In genomic region chr6:41119176-41119575, GRCm38 (mm10) we compare ENCODE assay signal across 19 mouse cellular contexts.
DNase-seq lines count a peak whose midpoint lies in the region; ATAC-seq and TF ChIP-seq lines count a peak whose summit lies in the region.
"Had no signal": no experiment of that assay in that cellular context is flagged by ENCODE, and none has a peak within 500 bp of the region (broad histone marks: within the 10 kb centered on the region; RNA-seq: fewer than 3 reads in every experiment).

No protein-coding gene starts in this region.

- no peak for DNase-seq in heart, adult 11 months
- no peak for DNase-seq in thymus, adult 2 months
- no peak for DNase-seq in thymus, postnatal 10 days (ENCODE audit: low spot score in 2 of 2)
- DNase-seq in liver, embryonic 14.5 days (ENCODE audit: low read depth in 3 of 3, low spot score in 3 of 3) = no peak
- no peak for DNase-seq in right cerebral cortex, postnatal 36 days (ENCODE audit: low spot score in 2 of 2)
- DNase-seq in embryonic facial prominence, embryonic 10.5 days (ENCODE audit: low spot score) = no peak
- DNase-seq: adrenal gland, postnatal 10 days; cerebellum, adult 18-20 months; cerebellum, postnatal 25 days; embryo, embryonic 11 days; kidney, adult 18-20 months; kidney, postnatal 10 days; lung, embryonic 14.5 days; right cerebral cortex, adult 18-20 months had no signal

- H3K27me3 ChIP-seq in heart, embryonic 16.5 days (ENCODE audit: control insufficient read depth, insufficient read depth, low read length) = no peaks in the 10 kb centered on the region
- H3K27me3 ChIP-seq in thymus, adult 2 months (ENCODE audit: control insufficient read depth, insufficient read depth, low read length) = no peaks in the 10 kb centered on the region
- H3K27me3 ChIP-seq in liver, embryonic 14.5 days (ENCODE audit: control insufficient read depth, insufficient read depth, low read length) = no peaks in the 10 kb centered on the region
- no peaks in the 10 kb centered on the region for H3K27me3 ChIP-seq in embryonic facial prominence, embryonic 10.5 days (replicated peaks; ENCODE audit: low read depth, poor library complexity, severe bottlenecking)
- H3K27me3 ChIP-seq: forebrain, embryonic 15.5 days; hindbrain, embryonic 13.5 days had no signal

- H3K9me3 ChIP-seq in heart, embryonic 16.5 days (replicated peaks; ENCODE audit: control insufficient read depth, low read length) = no peaks in the 10 kb centered on the region
- no peaks in the 10 kb centered on the region for H3K9me3 ChIP-seq in liver, embryonic 14.5 days (ENCODE audit: control insufficient read depth, low read length)
- no peaks in the 10 kb centered on the region for H3K9me3 ChIP-seq in embryonic facial prominence, embryonic 10.5 days
- H3K9me3 ChIP-seq: forebrain, embryonic 15.5 days; hindbrain, embryonic 13.5 days; midbrain, embryonic 10.5 days had no signal

- no peak for TF ChIP-seq EP300 in liver, embryonic 14.5 days (IDR thresholded peaks at IDR 0.05; ENCODE audit: low read depth)

- WGBS in heart, embryonic 16.5 days = 73% methylated on average over 2 of the region's 2 CpGs
- 3% methylated on average over 2 of the region's 2 CpGs for whole genome bisulfite sequencing in thymus, adult 2 months
- 28% methylated on average over 2 of the region's 2 CpGs for WGBS in liver, embryonic 14.5 days (ENCODE audit: insufficient replicate concordance)
- 73% methylated on average over 2 of the region's 2 CpGs for WGBS in embryonic facial prominence, embryonic 10.5 days

- TF ChIP-seq CTCF in thymus, adult 2 months (IDR thresholded peaks at IDR 0.05; ENCODE audit: borderline replicate concordance, control insufficient read depth, extremely low read depth, insufficient read depth, low read length, poor library complexity) = no peak
- TF ChIP-seq CTCF in liver, embryonic 14.5 days (IDR thresholded peaks at IDR 0.05; ENCODE audit: low read depth) = no peak

- TF ChIP-seq POLR2A in thymus, adult 2 months (IDR thresholded peaks at IDR 0.05; ENCODE audit: control insufficient read depth, extremely low read depth, insufficient read depth, low read length, poor library complexity) = no peak

- no peak overlapping the region for H3K4me2 ChIP-seq in heart, embryonic 16.5 days (ENCODE audit: low read depth, low read length)
- no peak overlapping the region; the same call in 1 of the 2 replicates for H3K4me2 ChIP-seq in liver, embryonic 14.5 days (ENCODE audit: low read depth)
- H3K4me2 ChIP-seq: forebrain, embryonic 15.5 days; hindbrain, embryonic 13.5 days; lung, embryonic 14.5 days had no signal

- no peak for ATAC-seq in heart, embryonic 16.5 days (replicated peaks; ENCODE audit: extremely low read depth, insufficient read depth, low FRiP score)
- ATAC-seq in liver, embryonic 14.5 days (ENCODE audit: insufficient read depth) = peak; percentile 47; the same call in 1 of the 2 replicates
- ATAC-seq: forebrain, embryonic 15.5 days had no signal

- no peak overlapping the region; the same call in 1 of the 2 replicates for H3K27ac ChIP-seq in heart, embryonic 16.5 days (ENCODE audit: low read length)
- H3K27ac ChIP-seq in thymus, adult 2 months (ENCODE audit: control insufficient read depth, insufficient read depth, low read length) = peak overlapping the region; percentile 96
- no peak overlapping the region for H3K27ac ChIP-seq in liver, embryonic 14.5 days
- H3K27ac ChIP-seq in embryonic facial prominence, embryonic 10.5 days (replicated peaks) = no peak overlapping the region
- H3K27ac ChIP-seq: forebrain, embryonic 15.5 days; hindbrain, embryonic 13.5 days; midbrain, embryonic 10.5 days; stomach, postnatal 0 days had no signal

- no peaks in the 10 kb centered on the region for H3K36me3 ChIP-seq in heart, embryonic 16.5 days (ENCODE audit: control insufficient read depth, insufficient read depth)
- peaks cover 6% of the 10 kb centered on the region; the same call in 1 of the 2 replicates for H3K36me3 ChIP-seq in thymus, adult 2 months (ENCODE audit: control insufficient read depth, insufficient read depth, low read length)
- no peaks in the 10 kb centered on the region for H3K36me3 ChIP-seq in liver, embryonic 14.5 days (replicated peaks; ENCODE audit: control insufficient read depth, insufficient read depth, low read depth)
- H3K36me3 ChIP-seq in embryonic facial prominence, embryonic 10.5 days (replicated peaks) = no peaks in the 10 kb centered on the region
- H3K36me3 ChIP-seq: forebrain, embryonic 15.5 days; hindbrain, embryonic 13.5 days; midbrain, embryonic 10.5 days had no signal

- H3K4me1 ChIP-seq in heart, embryonic 16.5 days (ENCODE audit: control insufficient read depth, insufficient read depth, low read length) = no peaks in the 10 kb centered on the region
- H3K4me1 ChIP-seq in thymus, adult 2 months (replicated peaks; ENCODE audit: control insufficient read depth, insufficient read depth, low read length) = peaks cover 11% of the 10 kb centered on the region
- H3K4me1 ChIP-seq in liver, embryonic 14.5 days (replicated peaks; ENCODE audit: control insufficient read depth in 2 of 2, insufficient read depth in 2 of 2, low read length in 1 of 2) = peaks cover 0 to 13% of the 10 kb centered on the region in 2 experiments; a peak in 3 of 4 replicates
- no peaks in the 10 kb centered on the region for H3K4me1 ChIP-seq in embryonic facial prominence, embryonic 10.5 days
- H3K4me1 ChIP-seq: forebrain, embryonic 15.5 days; hindbrain, embryonic 13.5 days; midbrain, embryonic 10.5 days had no signal

- peak overlapping the region; percentile 33 for H3K4me3 ChIP-seq in heart, embryonic 16.5 days (ENCODE audit: low read length)
- H3K4me3 ChIP-seq in thymus, adult 2 months (ENCODE audit: control insufficient read depth, insufficient read depth, low read length) = peak overlapping the region; percentile 58; the same call in 1 of the 2 replicates
- no peak overlapping the region for H3K4me3 ChIP-seq in liver, embryonic 14.5 days (ENCODE audit: insufficient read depth in 1 of 2, low read depth in 2 of 2, low read length in 2 of 2)
- no peak overlapping the region for H3K4me3 ChIP-seq in embryonic facial prominence, embryonic 10.5 days
- H3K4me3 ChIP-seq: forebrain, embryonic 15.5 days; hindbrain, embryonic 13.5 days; midbrain, embryonic 10.5 days had no signal

- no peak overlapping the region; the same call in 1 of the 2 replicates for H3K9ac ChIP-seq in heart, embryonic 16.5 days (ENCODE audit: low read length)
- no peak overlapping the region for H3K9ac ChIP-seq in liver, embryonic 14.5 days (replicated peaks)
- H3K9ac ChIP-seq: forebrain, embryonic 15.5 days; hindbrain, embryonic 13.5 days; lung, embryonic 14.5 days had no signal

Comparison
In these comparisons a context has a peak if more than half of its experiments do, and no peak if none do; other contexts are left out.
1. H3K4me3 ChIP-seq: peak in heart, embryonic 16.5 days (single experiment) and thymus, adult 2 months (single experiment); none in liver, embryonic 14.5 days (0 of 2) and embryonic facial prominence, embryonic 10.5 days (single experiment).